Mouse (Mus musculus) lung, embryonic 16.5 days (tissue): ENCODE data around the gene Ptk7. TPM values are rescaled to one million over a fixed set of nuclear protein-coding genes. Genes with fewer than 3 reads are reported as not detected.

Experiments used
- ATAC-seq: fragments of 200-750 bp; cut with Nextera tagmentation; 2 replicates; pipeline ENCODE4 v1.8.0; 2017; ENCODE audit warnings: low read depth, mild to moderate bottlenecking, moderate library complexity
- H3K27ac ChIP-seq: fragments of 300-500 bp; sonication (generic); 2 replicates; pipeline ENCODE4 v1.5.1; 2014; ENCODE audit warnings: mild to moderate bottlenecking, control low read depth, low read length
- H3K27me3 ChIP-seq: fragments of 300-500 bp; sonication (generic); 2 replicates; pipeline ENCODE4 v1.6.1; 2014; ENCODE audit warnings: low read depth, low read length, mixed read lengths; ENCODE audit not compliant: control insufficient read depth, insufficient read depth
- H3K36me3 ChIP-seq: fragments of 300-500 bp; sonication (generic); 2 replicates; pipeline ENCODE4 v1.6.1; 2014; ENCODE audit warnings: low read length; ENCODE audit not compliant: control insufficient read depth, insufficient read depth
- H3K4me1 ChIP-seq: fragments of 300-500 bp; sonication (generic); replicated peaks from 2 replicates; pipeline ENCODE4 v1.6.1; 2014; ENCODE audit warnings: low read length, mixed read lengths; ENCODE audit not compliant: control insufficient read depth, insufficient read depth
- H3K4me2 ChIP-seq: fragments of 300-500 bp; sonication (generic); 2 replicates; pipeline ENCODE4 v1.6.1; 2014; ENCODE audit warnings: low read depth, low read length, control low read depth
- H3K4me3 ChIP-seq: fragments of 300-500 bp; sonication (generic); 2 replicates; pipeline ENCODE4 v1.5.1; 2014; ENCODE audit warnings: mild to moderate bottlenecking, low read length, control low read depth
- H3K9ac ChIP-seq: fragments of 300-500 bp; sonication (generic); 2 replicates; pipeline ENCODE4 v1.6.1; 2014; ENCODE audit warnings: low read length, control low read depth
- H3K9me3 ChIP-seq: fragments of 300-500 bp; sonication (generic); 2 replicates; pipeline ENCODE4 v1.6.1; 2016; ENCODE audit warnings: low read length; ENCODE audit not compliant: control insufficient read depth
- WGBS: fragments of 180-500 bp; shearing (Covaris S2); extraction: QIAGEN DNeasy Blood & Tissue Kit; methylation state at CpG from one replicate; pipeline ENCODE4 v1.1.7; 2014; 5-methylcytosine and 5-hydroxymethylcytosine counted together
- polyA plus RNA-seq: library from polyadenylated mRNA; unstranded; fragments of >200 nt; fragmentation: Nextera tagmentation; extraction: Ambion mirVana; gene quantifications from 2 replicates; pipeline ENCODE4 v1.2.1, GENCODE M21; 2015

Ptk7 gene
- polyA plus RNA-seq, 1 experiment from 2014 or later = 143 TPM

DNA sequence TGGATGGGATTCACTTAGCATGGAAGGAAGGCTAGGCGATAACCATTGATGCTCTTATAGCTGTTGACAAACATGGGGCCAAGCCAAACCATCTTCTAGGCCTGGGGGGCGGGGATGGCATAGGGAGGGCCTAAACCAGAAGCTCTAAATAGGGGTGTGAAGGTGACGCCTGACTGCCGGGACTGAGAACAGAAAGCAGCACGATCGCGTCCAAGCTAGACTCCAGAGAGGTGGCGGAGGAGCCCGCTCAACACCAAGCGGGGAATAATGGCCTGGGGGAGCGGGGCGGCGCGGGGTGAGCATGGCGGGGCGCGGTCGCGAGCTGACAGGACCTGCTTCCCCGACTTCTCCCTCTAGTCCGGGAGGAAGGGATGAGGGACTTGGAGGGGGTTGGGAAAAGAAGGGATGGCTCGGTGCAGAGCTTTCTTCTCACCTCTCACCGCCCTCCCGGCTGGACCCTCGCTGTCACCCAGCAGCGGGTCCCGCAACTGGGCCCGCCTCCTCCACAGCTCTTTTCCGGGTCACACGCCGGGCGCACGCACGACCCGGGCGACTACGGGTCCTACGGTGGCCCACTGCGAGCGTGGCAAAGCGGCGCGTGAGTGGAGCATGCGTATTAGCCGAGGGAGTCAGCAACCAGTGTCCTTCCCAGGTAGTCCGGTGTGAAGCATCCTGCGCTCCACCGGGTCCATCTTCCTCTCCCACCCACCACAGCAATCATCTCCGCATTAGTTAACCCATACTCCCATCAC is 83.3 kb downstream of the Ptk7 start, which contains the start of gene Cul9:
TSS of gene Cul9 (minus strand) at position 576 of the 752 bp plus-strand sequence.
- ATAC-seq = peak; percentile 52
- H3K4me2 ChIP-seq = peak within 1 kb of the TSS; percentile 90
- H3K27me3 ChIP-seq = no peaks in the 10 kb centered on the region; the same call in 1 of the 2 replicates
- H3K9ac ChIP-seq = peak within 1 kb of the TSS; percentile 76
- peaks cover 19% of the 10 kb centered on the region for H3K4me1 ChIP-seq
- H3K9me3 ChIP-seq = no peaks in the 10 kb centered on the region
- 5% methylated on average over 40 of the region's 49 CpGs for WGBS
- H3K27ac ChIP-seq = no peak within 1 kb of the TSS
- peaks cover 26% of the 10 kb centered on the region for H3K36me3 ChIP-seq
- peak within 1 kb of the TSS; percentile 60 for H3K4me3 ChIP-seq

GRCm38 (mm10) chr17:46543661-46544060 is 85.6 kb downstream of the Ptk7 start:
- H3K9me3 ChIP-seq = no peaks in the 10 kb centered on the region
- 84% methylated on average over 12 of the region's 12 CpGs for WGBS
- peaks cover 7% of the 10 kb centered on the region for H3K36me3 ChIP-seq
- H3K4me3 ChIP-seq = no peak overlapping the region
- no peaks in the 10 kb centered on the region; the same call in 1 of the 2 replicates for H3K27me3 ChIP-seq
- no peak for ATAC-seq
- no peak overlapping the region for H3K27ac ChIP-seq
- no peak overlapping the region for H3K9ac ChIP-seq
- peaks cover 19% of the 10 kb centered on the region for H3K4me1 ChIP-seq
- no peak overlapping the region for H3K4me2 ChIP-seq

GRCm38 (mm10) chr17:46525579-46526307 is 103.6 kb downstream of the Ptk7 start:
- H3K36me3 ChIP-seq = no peaks in the 10 kb centered on the region
- H3K9me3 ChIP-seq = no peaks in the 10 kb centered on the region
- H3K4me1 ChIP-seq = 0 out of 2 replicates have a peak, but pooled peaks cover 5% of the 10 kb centered on the region
- H3K27ac ChIP-seq = no peak overlapping the region
- peaks cover 3% of the 10 kb centered on the region; the same call in 1 of the 2 replicates for H3K27me3 ChIP-seq
- H3K4me3 ChIP-seq = no peak overlapping the region
- 34% methylated on average over 12 of the region's 12 CpGs for WGBS
- peak; percentile 81 for ATAC-seq
- H3K9ac ChIP-seq = no peak overlapping the region
- no peak overlapping the region for H3K4me2 ChIP-seq

GRCm38 (mm10) chr17:46525065-46525464 is 104.2 kb downstream of the Ptk7 start:
- ATAC-seq = no peak
- Histone ChIP-seq H3K4me3 (no peak overlapping the region), H3K36me3 (no peaks in the 10 kb centered on the region), H3K27ac (no peak overlapping the region), H3K9ac (no peak overlapping the region), H3K27me3 (peaks cover 3% of the 10 kb centered on the region; the same call in 1 of the 2 replicates), H3K4me2 (no peak overlapping the region), H3K4me1 (peaks cover 6% of the 10 kb centered on the region; the same call in 1 of the 2 replicates), H3K9me3 (no peaks in the 10 kb centered on the region)
- WGBS = 51% methylated on average over 10 of the region's 10 CpGs

DNA sequence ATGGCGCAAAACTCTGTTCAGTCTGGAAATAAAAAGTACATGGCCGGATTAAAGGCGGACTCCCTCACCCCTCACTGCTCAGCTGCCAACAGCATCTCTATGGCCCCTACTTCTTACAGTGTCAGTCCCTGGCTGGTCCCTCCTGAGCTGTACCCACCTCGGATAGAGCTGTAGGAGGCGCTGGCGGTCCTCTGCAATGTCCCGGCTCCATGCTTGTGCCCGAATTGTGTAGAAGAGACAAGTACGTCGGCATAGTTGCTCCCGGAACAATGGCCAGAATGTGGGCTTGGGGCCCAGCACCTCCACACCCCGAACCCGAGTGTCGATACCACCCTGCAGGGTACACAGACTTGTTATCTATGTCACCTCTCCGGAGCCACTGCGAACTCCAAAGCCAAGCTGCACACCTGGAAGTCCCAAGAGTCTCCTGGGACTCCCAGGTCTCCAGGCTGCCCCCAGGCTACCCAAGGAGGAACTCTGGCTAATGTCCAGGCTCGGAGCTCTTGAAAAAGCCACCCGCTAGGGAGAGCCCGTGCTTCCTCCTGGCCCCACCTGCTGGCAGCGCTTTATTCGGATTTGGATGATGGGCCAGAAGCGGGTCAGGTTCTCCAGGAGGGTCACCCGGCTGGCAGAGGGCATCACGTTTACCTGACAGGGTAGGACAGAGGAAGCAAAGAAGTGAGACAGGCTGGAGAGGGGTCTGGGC is 107.2 kb downstream of the Ptk7 start:
- ATAC-seq = no peak
- Histone ChIP-seq H3K9me3 (no peaks in the 10 kb centered on the region), H3K27ac (no peak overlapping the region), H3K27me3 (peaks cover 6% of the 10 kb centered on the region; the same call in 1 of the 2 replicates), H3K9ac (no peak overlapping the region), H3K36me3 (no peaks in the 10 kb centered on the region), H3K4me2 (no peak overlapping the region), H3K4me3 (no peak overlapping the region), H3K4me1 (peaks cover 6% of the 10 kb centered on the region; the same call in 1 of the 2 replicates)
- 39% methylated on average over 24 of the region's 24 CpGs for WGBS

DNA sequence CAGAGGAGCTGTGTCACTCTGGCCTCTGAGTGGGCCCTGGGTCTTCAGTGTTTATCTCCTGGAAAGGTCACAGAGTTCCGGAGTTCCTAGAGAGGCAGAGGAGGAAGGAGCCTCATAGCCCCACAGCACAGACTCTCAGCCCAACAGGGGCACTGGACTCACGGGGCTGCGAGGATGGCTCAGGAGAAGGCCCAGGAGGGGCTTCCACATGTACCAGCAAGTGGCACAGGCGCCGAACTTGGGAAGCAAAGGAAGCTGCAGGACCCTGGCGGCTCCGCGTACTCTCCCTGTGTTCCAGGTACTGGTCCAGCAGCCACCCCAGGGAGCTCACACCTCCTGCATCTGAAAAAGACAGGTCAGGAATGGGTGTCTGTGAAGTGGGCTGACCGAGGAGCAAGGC is 108.1 kb downstream of the Ptk7 start:
- WGBS = 62% methylated on average over 9 of the region's 9 CpGs
- H3K9ac ChIP-seq = no peak overlapping the region
- H3K9me3 ChIP-seq = no peaks in the 10 kb centered on the region
- no peak for ATAC-seq
- H3K4me3 ChIP-seq = no peak overlapping the region
- H3K27me3 ChIP-seq = peaks cover 6% of the 10 kb centered on the region; the same call in 1 of the 2 replicates
- H3K27ac ChIP-seq = no peak overlapping the region
- H3K4me1 ChIP-seq = peaks cover 6% of the 10 kb centered on the region; the same call in 1 of the 2 replicates
- H3K36me3 ChIP-seq = no peaks in the 10 kb centered on the region
- H3K4me2 ChIP-seq = peak overlapping the region; percentile 48; the same call in 1 of the 2 replicates

DNA sequence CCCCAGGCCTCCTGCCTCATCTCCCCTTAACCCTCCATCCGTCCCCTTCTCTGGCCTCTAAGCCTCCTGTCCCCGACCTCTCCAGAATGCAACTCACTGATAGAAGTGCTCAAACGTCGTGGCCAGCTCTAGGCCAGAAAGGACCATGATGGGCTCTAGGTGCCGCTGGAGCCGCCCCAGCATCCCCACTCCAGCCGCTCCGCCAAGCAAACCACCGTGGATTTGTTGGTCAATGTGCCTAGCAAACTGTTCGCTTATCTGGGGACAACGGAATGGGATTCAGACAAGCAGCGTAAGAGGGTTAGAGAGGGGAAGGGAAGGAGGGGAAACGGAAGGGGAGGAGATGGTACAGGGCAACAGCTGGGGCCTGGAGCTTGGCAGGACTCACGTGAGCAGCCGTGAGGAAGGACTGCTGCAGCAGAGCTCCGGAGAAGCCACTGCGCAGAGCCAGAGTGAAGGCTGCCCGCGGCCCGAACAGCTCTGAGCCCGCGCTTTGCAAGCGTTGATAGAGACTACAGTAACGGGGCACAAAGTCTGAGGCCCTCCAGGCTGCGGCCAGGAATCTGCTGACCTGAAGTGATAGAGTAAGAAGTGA is 108.8 kb downstream of the Ptk7 start:
- peak; percentile 68; the same call in 1 of the 2 replicates for ATAC-seq
- Histone ChIP-seq H3K27me3 (peaks cover 6% of the 10 kb centered on the region; the same call in 1 of the 2 replicates), H3K9me3 (no peaks in the 10 kb centered on the region), H3K27ac (no peak overlapping the region), H3K4me2 (peak overlapping the region; percentile 48), H3K36me3 (no peaks in the 10 kb centered on the region), H3K4me3 (peak overlapping the region; percentile 36), H3K4me1 (peaks cover 6% of the 10 kb centered on the region; the same call in 1 of the 2 replicates), H3K9ac (peak overlapping the region; percentile 55)
- 18% methylated on average over 25 of the region's 25 CpGs for WGBS

DNA sequence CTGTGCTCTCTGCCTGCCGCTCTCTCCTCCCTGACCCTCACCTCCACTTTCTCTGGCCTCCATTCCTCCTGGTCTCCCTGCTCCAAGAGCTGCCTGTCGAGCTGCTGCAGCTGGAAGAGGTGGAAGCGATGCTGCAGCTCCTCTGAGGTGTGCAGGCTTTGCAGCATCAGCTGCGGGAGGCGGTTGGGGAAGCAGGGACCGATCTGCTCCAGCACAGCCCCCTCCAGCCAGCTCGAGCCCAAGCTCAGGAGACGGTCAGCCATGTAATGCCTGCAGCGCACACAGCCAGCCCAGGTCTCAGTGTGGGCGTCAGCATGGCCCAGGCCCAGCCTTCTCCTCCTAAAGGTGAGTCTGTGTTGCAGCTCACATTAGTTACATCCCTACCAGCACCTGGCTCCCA is 109.3 kb downstream of the Ptk7 start:
- ATAC-seq = no peak
- 65% methylated on average over 10 of the region's 10 CpGs for WGBS
- H3K4me2 ChIP-seq = peak overlapping the region; percentile 48
- H3K9ac ChIP-seq = peak overlapping the region; percentile 55
- H3K4me1 ChIP-seq = peaks cover 6% of the 10 kb centered on the region; the same call in 1 of the 2 replicates
- H3K4me3 ChIP-seq = peak overlapping the region; percentile 36
- peaks cover 6% of the 10 kb centered on the region; the same call in 1 of the 2 replicates for H3K27me3 ChIP-seq
- H3K9me3 ChIP-seq = no peaks in the 10 kb centered on the region
- no peaks in the 10 kb centered on the region for H3K36me3 ChIP-seq
- H3K27ac ChIP-seq = no peak overlapping the region
